Mouse (Mus musculus) embryonic facial prominence, embryonic 11.5 days (tissue): ENCODE measurements at regions not wholly inside any gene's neighbourhood (a gene's known extent, or its start where the extent isn't known, plus 50 kb on each side); places are given as distances from the start of the nearest gene placed in this dataset.

ENCODE experiments used
- ATAC-seq: fragments of 200-750 bp; cut with Nextera tagmentation; replicated peaks from 2 replicates; pipeline ENCODE4 v1.8.0; 2017; ENCODE audit warnings: low read depth; ENCODE audit not compliant: insufficient number of reproducible peaks, low FRiP score, low TSS enrichment
- DNase-seq: peaks from one replicate; pipeline ENCODE4 v3.0.0-alpha.2; 2015; ENCODE audit warnings: low spot score
- H3K27ac ChIP-seq: fragments of 300-500 bp; sonication (generic); replicated peaks from 2 replicates; pipeline ENCODE4 v1.5.1; 2014; ENCODE audit warnings: mild to moderate bottlenecking, low read depth, low read length, control low read depth
- H3K27me3 ChIP-seq: fragments of 300-500 bp; sonication (generic); 2 replicates; pipeline ENCODE4 v1.6.1; 2014; ENCODE audit warnings: mild to moderate bottlenecking, low read length, moderate library complexity, mixed read lengths; ENCODE audit not compliant: control insufficient read depth, insufficient read depth
- H3K36me3 ChIP-seq: fragments of 300-500 bp; sonication (generic); replicated peaks from 2 replicates; pipeline ENCODE4 v1.6.1; 2014; ENCODE audit warnings: low read depth, mild to moderate bottlenecking, low read length, moderate library complexity, mixed read lengths; ENCODE audit not compliant: control insufficient read depth, insufficient read depth
- H3K4me1 ChIP-seq: fragments of 300-500 bp; sonication (generic); 2 replicates; pipeline ENCODE4 v1.6.1; 2014; ENCODE audit warnings: low read length, mixed read lengths; ENCODE audit not compliant: control insufficient read depth, insufficient read depth
- H3K4me2 ChIP-seq: fragments of 300-500 bp; sonication (generic); 2 replicates; pipeline ENCODE4 v1.6.1; 2014; ENCODE audit warnings: low read depth, mild to moderate bottlenecking, control low read depth, low read length, moderate library complexity
- H3K4me3 ChIP-seq: fragments of 300-500 bp; sonication (generic); 2 replicates; pipeline ENCODE4 v1.5.1; 2014; ENCODE audit warnings: low read depth, low read length, control low read depth
- H3K9ac ChIP-seq: fragments of 300-500 bp; sonication (generic); replicated peaks from 2 replicates; pipeline ENCODE4 v1.6.1; 2014; ENCODE audit warnings: mild to moderate bottlenecking, control low read depth, low read length
- H3K9me3 ChIP-seq: fragments of 300-500 bp; sonication (generic); replicated peaks from 2 replicates; pipeline ENCODE4 v1.6.1; 2016; ENCODE audit warnings: mild to moderate bottlenecking, low read length, inconsistent platforms, mixed read lengths; ENCODE audit not compliant: control insufficient read depth
- WGBS: fragments of 180-500 bp; shearing (Covaris S2); extraction: QIAGEN DNeasy Blood & Tissue Kit; methylation state at CpG from one replicate; pipeline ENCODE4 v1.1.7; 2014; 5-methylcytosine and 5-hydroxymethylcytosine counted together

DNA sequence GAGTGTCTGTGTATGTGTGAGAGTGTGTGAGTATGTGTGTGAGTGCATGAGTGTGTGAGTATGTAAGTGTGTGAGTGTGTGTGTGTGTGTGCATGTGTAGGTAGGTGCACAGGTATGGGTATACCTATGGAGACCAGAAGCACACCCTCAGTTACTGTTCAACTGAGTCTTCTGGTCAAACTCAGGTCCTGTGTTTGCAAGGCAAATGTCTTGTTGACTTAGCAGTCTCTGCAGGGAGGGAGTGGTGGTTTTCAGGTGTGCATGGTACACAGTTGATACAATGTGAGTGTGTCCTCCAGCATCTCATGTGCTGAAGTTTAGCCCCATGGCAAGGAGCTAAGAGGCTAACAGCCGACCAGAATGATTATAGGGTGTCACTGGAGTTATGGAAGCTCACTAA is 166.7 kb downstream of the Gadd45g start:
- Histone ChIP-seq H3K36me3 (no peaks in the 10 kb centered on the region), H3K27me3 (no peaks in the 10 kb centered on the region), H3K4me2 (no peak overlapping the region), H3K9ac (no peak overlapping the region), H3K9me3 (no peaks in the 10 kb centered on the region), H3K4me1 (peaks cover 5% of the 10 kb centered on the region; the same call in 1 of the 2 replicates), H3K27ac (no peak overlapping the region), H3K4me3 (no peak overlapping the region)
- DNase-seq (no peak), ATAC-seq (no peak)
- WGBS: 70% methylated on average over 1 of the region's 1 CpGs

DNA sequence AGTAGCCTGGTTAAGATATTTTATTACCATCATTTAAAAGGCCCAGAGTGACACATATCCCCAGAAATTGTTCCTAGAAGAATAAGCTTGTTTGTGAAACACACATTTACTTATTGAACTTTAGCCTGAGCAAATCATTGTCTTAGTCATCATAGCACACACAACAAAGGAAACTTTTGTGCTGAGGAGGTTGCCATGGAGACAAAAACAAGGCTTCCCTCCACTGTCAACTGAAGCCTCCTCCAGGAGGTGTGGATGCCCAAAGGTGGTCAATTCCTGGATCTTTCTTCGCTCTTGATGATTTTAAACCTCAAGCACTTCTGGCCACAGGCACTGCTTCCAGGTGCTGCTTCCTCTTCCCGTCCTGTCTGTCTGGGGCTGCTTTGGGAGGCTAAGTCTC is 167.3 kb downstream of the Gadd45g start:
- 54% methylated on average over 2 of the region's 2 CpGs for WGBS

DNA sequence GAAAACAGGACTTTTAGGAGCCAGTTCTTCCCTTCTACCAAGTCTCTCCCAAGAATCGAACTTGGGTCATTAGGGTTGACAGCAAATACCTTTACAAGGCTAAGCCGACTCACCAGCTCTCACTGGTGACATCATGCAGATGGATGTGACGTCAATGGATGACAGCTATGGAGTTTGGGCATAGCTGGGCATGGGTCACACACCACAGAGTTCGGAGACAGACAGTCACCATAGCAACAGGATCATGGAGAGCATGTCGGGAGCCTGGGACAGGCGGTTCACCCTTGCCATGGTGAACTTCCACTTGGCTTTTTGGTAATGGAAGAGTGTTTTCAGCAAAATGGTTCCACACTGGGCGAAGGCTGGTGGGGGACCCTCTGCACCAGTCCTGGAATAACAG is 168.1 kb downstream of the Gadd45g start:
- Histone ChIP-seq H3K27me3 (no peaks in the 10 kb centered on the region), H3K4me1 (peaks cover 5% of the 10 kb centered on the region; the same call in 1 of the 2 replicates), H3K27ac (no peak overlapping the region), H3K4me2 (no peak overlapping the region), H3K9ac (no peak overlapping the region), H3K4me3 (no peak overlapping the region), H3K36me3 (no peaks in the 10 kb centered on the region), H3K9me3 (no peaks in the 10 kb centered on the region)
- no peak for DNase-seq
- no peak for ATAC-seq
- WGBS: 54% methylated on average over 7 of the region's 7 CpGs

More for the DNA sequence above, 167.3 kb downstream of the Gadd45g start:
- Histone ChIP-seq H3K4me3 (no peak overlapping the region), H3K4me1 (peaks cover 5% of the 10 kb centered on the region; the same call in 1 of the 2 replicates), H3K4me2 (no peak overlapping the region), H3K36me3 (no peaks in the 10 kb centered on the region), H3K9ac (no peak overlapping the region), H3K27ac (no peak overlapping the region), H3K9me3 (no peaks in the 10 kb centered on the region), H3K27me3 (no peaks in the 10 kb centered on the region)
- ATAC-seq (no peak), DNase-seq (no peak)

DNA sequence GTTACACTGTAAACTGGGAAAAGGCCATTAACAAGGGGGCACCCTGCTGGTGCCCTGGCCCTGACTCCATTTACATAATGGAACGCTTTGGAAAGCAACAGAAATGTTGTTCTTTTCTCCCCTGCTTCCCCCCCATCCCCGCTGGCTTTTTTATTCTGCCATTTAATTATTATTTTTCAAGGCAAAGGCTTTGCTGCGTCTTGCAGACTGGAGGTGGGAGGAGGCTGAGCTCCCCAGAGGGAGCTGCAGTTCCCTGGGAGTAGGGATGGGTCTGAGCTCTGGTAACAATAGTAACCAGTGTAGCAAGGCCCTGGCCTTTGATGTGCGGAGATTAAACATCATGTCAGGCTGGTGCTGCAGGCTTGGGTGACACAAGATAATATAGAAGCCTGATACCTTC is 168.6 kb downstream of the Gadd45g start:
- H3K36me3 ChIP-seq: no peaks in the 10 kb centered on the region
- H3K27ac ChIP-seq: peak overlapping the region; percentile 52; the same call in 1 of the 2 replicates
- H3K4me3 ChIP-seq: no peak overlapping the region
- H3K4me1 ChIP-seq: peaks cover 5% of the 10 kb centered on the region; the same call in 1 of the 2 replicates
- no peaks in the 10 kb centered on the region for H3K9me3 ChIP-seq
- 7% methylated on average over 4 of the region's 4 CpGs for WGBS
- DNase-seq (peak; percentile 66), ATAC-seq (peak; percentile 67; the same call in 1 of the 2 replicates)
- no peak overlapping the region for H3K4me2 ChIP-seq
- H3K9ac ChIP-seq: no peak overlapping the region
- H3K27me3 ChIP-seq: no peaks in the 10 kb centered on the region

DNA sequence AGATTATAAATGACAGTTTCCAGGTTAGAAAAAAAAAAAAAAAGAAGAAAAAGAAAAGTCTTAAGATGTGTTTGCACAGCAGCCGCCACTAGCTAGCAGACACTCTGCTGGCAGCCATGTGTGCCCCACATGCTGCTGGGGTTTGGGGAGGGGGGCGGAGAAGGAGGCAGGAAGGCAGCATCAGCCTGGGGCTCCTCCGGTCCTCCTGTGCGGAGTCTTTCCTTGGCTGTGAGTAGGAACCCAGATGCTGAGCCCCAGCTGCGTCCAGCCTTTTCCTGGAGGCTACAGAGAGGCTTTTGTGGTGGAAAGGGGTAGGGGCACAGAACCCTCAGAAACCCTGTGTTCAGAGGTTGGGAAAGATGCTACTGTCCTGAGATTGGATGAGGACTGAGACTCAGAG is 169.0 kb downstream of the Gadd45g start:
- Histone ChIP-seq H3K27me3 (no peaks in the 10 kb centered on the region), H3K27ac (peak overlapping the region; percentile 52), H3K4me3 (no peak overlapping the region), H3K9ac (no peak overlapping the region), H3K4me1 (peaks cover 5% of the 10 kb centered on the region; the same call in 1 of the 2 replicates), H3K4me2 (no peak overlapping the region), H3K9me3 (no peaks in the 10 kb centered on the region), H3K36me3 (no peaks in the 10 kb centered on the region)
- peak; percentile 77 for DNase-seq
- peak; percentile 81 for ATAC-seq
- 10% methylated on average over 5 of the region's 5 CpGs for WGBS

DNA sequence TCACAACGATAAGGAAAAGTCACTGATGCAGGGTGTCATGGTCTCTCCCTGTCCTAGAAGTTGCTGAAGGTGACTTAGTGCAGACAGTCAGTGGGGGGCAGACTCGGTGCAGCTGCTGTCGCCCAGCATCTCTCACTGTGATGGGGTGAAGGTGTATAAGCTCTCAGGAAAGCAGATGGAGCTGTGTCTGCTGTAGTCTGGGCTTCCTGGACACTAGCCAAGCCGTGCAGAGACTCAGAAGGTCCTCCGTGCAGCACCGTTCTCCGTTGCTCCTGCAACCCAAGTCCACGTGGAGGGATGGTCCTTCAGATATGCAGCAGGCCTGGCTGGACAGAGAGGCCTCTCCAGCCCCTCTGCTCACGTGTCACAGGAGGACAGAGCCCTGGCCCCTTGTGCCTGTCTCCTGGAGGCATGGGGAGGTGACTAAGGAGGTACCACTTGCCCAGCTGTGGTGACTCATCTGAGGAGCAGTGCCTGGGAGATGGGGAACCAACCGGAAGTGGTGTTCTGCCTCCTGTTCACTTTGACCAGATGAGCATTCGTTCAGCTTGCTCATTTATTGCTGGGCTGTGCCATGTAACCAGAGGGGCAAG is 171.2 kb downstream of the Gadd45g start:
- no peaks in the 10 kb centered on the region for H3K36me3 ChIP-seq
- no peak overlapping the region for H3K9ac ChIP-seq
- H3K4me2 ChIP-seq: no peak overlapping the region
- ATAC-seq: no peak
- H3K27me3 ChIP-seq: no peaks in the 10 kb centered on the region
- DNase-seq: no peak
- H3K27ac ChIP-seq: no peak overlapping the region
- H3K4me3 ChIP-seq: no peak overlapping the region
- H3K9me3 ChIP-seq: no peaks in the 10 kb centered on the region
- 83% methylated on average over 11 of the region's 11 CpGs for WGBS
- peaks cover 7% of the 10 kb centered on the region for H3K4me1 ChIP-seq

DNA sequence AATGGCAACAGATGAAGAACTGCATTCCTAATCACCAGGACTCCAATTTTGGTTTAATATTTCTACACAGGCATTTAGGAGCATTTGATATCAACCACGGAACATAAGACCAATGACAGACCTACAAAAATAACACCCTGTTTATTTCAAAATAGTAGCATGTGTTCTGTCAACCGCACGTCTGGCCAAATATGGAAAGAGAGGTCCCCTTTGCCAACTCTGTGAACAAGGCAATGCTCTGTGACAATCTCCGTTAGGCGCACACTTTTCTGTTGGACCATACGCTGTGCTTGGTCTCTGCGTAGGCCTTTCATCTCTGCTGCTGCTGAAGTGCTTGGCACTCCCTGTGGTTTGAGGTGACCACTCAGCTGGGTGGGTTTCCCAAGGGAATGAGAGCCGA is 173.2 kb downstream of the Gadd45g start:
- Histone ChIP-seq H3K4me3 (no peak overlapping the region), H3K4me2 (no peak overlapping the region), H3K9me3 (no peaks in the 10 kb centered on the region), H3K4me1 (peaks cover 5% of the 10 kb centered on the region), H3K27me3 (no peaks in the 10 kb centered on the region), H3K36me3 (no peaks in the 10 kb centered on the region), H3K27ac (no peak overlapping the region), H3K9ac (no peak overlapping the region)
- WGBS: 85% methylated on average over 8 of the region's 8 CpGs
- ATAC-seq: no peak
- DNase-seq: no peak

DNA sequence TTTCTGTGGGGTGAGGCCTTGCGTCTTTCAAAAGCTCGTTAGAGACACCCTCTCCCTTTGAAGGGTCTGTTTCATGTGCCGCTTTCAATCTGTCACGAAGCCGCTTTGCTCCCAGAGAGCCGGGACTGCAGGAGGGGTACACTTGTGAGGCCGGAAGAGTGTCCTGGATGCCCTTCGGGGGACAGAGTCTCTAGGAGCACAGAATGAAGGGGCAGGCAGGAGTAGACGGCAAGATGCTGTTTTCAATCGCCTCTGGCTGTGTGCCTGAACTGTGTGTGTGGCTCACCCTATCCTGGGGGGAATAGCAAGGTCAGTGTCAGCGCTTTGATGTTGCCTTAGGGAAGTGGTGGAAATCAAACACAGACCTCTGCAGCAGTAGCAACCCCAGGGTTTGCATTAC is 174.7 kb downstream of the Gadd45g start:
- 19% methylated on average over 11 of the region's 11 CpGs for WGBS

More for the DNA sequence above, 174.7 kb downstream of the Gadd45g start:
- ATAC-seq (0 out of 2 replicates have a peak, but pooled peaks have one; percentile 49), DNase-seq (peak; percentile 70)
- H3K4me2 ChIP-seq: no peak overlapping the region
- no peaks in the 10 kb centered on the region for H3K27me3 ChIP-seq
- no peaks in the 10 kb centered on the region for H3K9me3 ChIP-seq
- H3K36me3 ChIP-seq: no peaks in the 10 kb centered on the region
- no peak overlapping the region for H3K9ac ChIP-seq
- peaks cover 6% of the 10 kb centered on the region for H3K4me1 ChIP-seq
- peak overlapping the region; percentile 14; the same call in 1 of the 2 replicates for H3K27ac ChIP-seq
- H3K4me3 ChIP-seq: no peak overlapping the region
